Mouse (Mus musculus) heart, adult 11 months (tissue): Measurements from ENCODE around the gene Ccdc124.
"Not testable (repeated sequence)": the region's sequence is repeated elsewhere in the genome, so short reads cannot be mapped to it uniquely, and the experiment has no call there.

Experiments
- DNase-seq: peaks from one replicate; pipeline ENCODE4 v3.0.0; 2022

The Ccdc124 gene

GRCm38 (mm10) chr8:70843941-70844340 lies 29.8 kb downstream of the Ccdc124 start:
- peak; percentile 90 for DNase-seq

- DNase-seq = peak; percentile 90
These were observed 30.4 kb downstream of the Ccdc124 start for GRCm38 (mm10) chr8:70843214-70843773.

- DNase-seq = peak; percentile 92
These were observed 31.3 kb downstream of the Ccdc124 start for GRCm38 (mm10) chr8:70842484-70842883.

GRCm38 (mm10) chr8:70841147-70842072 lies 32.3 kb downstream of the Ccdc124 start:
- peak; percentile 98 for DNase-seq

- peak; percentile 94 for DNase-seq
These were observed 33.1 kb downstream of the Ccdc124 start for GRCm38 (mm10) chr8:70840590-70840989.

- peak; percentile 100 for DNase-seq
These were observed 34.1 kb downstream of the Ccdc124 start, which contains the start of gene Arrdc2 for GRCm38 (mm10) chr8:70839408-70840351. Arrdc2 (minus strand) TSS chr8:70839720.

- DNase-seq = peak; percentile 97
These were observed 34.9 kb downstream of the Ccdc124 start for GRCm38 (mm10) chr8:70838654-70839407.

- no peak for DNase-seq
These were observed 37.1 kb downstream of the Ccdc124 start for GRCm38 (mm10) chr8:70836666-70837065.

GRCm38 (mm10) chr8:70834071-70834470 lies 39.7 kb downstream of the Ccdc124 start:
- DNase-seq = no peak

- peak; percentile 99 for DNase-seq
These were observed 40.2 kb downstream of the Ccdc124 start for GRCm38 (mm10) chr8:70833520-70833919.

GRCm38 (mm10) chr8:70833018-70833482 lies 40.7 kb downstream of the Ccdc124 start:
- DNase-seq = peak; percentile 97

GRCm38 (mm10) chr8:70832371-70832770 lies 41.4 kb downstream of the Ccdc124 start:
- peak; percentile 96 for DNase-seq

- DNase-seq = no peak
These were observed 42.2 kb downstream of the Ccdc124 start for GRCm38 (mm10) chr8:70831517-70831916.

- DNase-seq = no peak
These were observed 45.9 kb downstream of the Ccdc124 start for GRCm38 (mm10) chr8:70827796-70828195.

- DNase-seq = no peak
These were observed 46.7 kb downstream of the Ccdc124 start for GRCm38 (mm10) chr8:70827010-70827409.

- DNase-seq = no peak
These were observed 47.9 kb downstream of the Ccdc124 start for GRCm38 (mm10) chr8:70825816-70826215.

GRCm38 (mm10) chr8:70823802-70824201 lies 49.9 kb downstream of the Ccdc124 start:
- no peak for DNase-seq

- DNase-seq = not testable (repeated sequence)
These were observed 51.1 kb downstream of the Ccdc124 start for GRCm38 (mm10) chr8:70822594-70822993.

GRCm38 (mm10) chr8:70821992-70822391 lies 51.7 kb downstream of the Ccdc124 start:
- no peak for DNase-seq

- DNase-seq = peak; percentile 95
These were observed 52.3 kb downstream of the Ccdc124 start for GRCm38 (mm10) chr8:70821399-70821962.

GRCm38 (mm10) chr8:70820101-70820935 lies 53.4 kb downstream of the Ccdc124 start:
- DNase-seq = peak; percentile 99
